In the genomic region with DNA sequence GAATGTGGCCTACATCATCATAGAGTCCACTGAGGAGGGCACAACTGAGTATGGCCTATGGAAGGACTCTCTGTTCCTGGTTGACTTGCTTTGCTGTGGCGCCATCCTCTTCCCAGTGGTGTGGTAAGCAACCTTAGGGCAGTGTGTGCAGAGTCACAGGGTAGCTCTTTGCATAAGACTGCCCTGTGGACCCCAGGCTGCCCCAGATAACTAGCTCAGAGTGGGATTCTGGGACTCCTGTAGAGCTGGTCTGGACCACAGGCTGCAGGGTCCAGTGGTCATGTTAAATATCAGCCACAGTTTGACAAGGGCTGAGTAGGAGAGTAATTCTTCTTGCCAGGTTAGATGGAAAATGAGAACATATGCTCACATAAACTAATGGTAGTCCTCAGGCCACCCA, we compare ENCODE assay signal across 23 mouse cellular contexts.
"Had no signal": no experiment of that assay in that cellular context is flagged by ENCODE, and none has a peak within 500 bp of the region (broad histone marks: within the 10 kb centered on the region; RNA-seq: fewer than 3 reads in every experiment).

No protein-coding gene starts in this region.

- H3K27ac ChIP-seq: forebrain, embryonic 15.5 days; hindbrain, embryonic 13.5 days; hindbrain, embryonic 15.5 days; hindbrain, postnatal 0 days; layer of hippocampus, adult 2 months; left cerebral cortex, adult 2 months; limb, embryonic 13.5 days; limb, embryonic 15.5 days; liver, embryonic 12.5 days; liver, embryonic 14.5 days had no signal

- ATAC-seq: forebrain, embryonic 15.5 days; forebrain, postnatal 0 days; hindbrain, postnatal 0 days; intestine, embryonic 16.5 days; liver, embryonic 12.5 days had no signal

- H3K27me3 ChIP-seq: forebrain, embryonic 15.5 days; heart, embryonic 13.5 days; heart, embryonic 15.5 days; hindbrain, embryonic 13.5 days; hindbrain, embryonic 15.5 days; limb, embryonic 13.5 days; limb, embryonic 15.5 days; liver, embryonic 12.5 days had no signal

- H3K9ac ChIP-seq: forebrain, embryonic 15.5 days; forebrain, postnatal 0 days; heart, embryonic 13.5 days; heart, embryonic 15.5 days; hindbrain, embryonic 13.5 days; hindbrain, embryonic 15.5 days; limb, embryonic 13.5 days; limb, embryonic 15.5 days; liver, embryonic 12.5 days; liver, embryonic 14.5 days had no signal

- DNase-seq: forebrain, postnatal 0 days; gastrocnemius, postnatal 14 days; gastrocnemius, postnatal 36 days; heart, adult 11 months; heart, adult 2 months; heart, postnatal 14 days; heart, postnatal 36 days; left cerebral cortex, postnatal 4 days; lung, adult 18-20 months had no signal

- H3K4me2 ChIP-seq: forebrain, embryonic 15.5 days; heart, embryonic 11.5 days; heart, embryonic 13.5 days; heart, embryonic 15.5 days; hindbrain, embryonic 13.5 days; hindbrain, embryonic 15.5 days; limb, embryonic 13.5 days; limb, embryonic 15.5 days; liver, embryonic 12.5 days had no signal

- H3K4me3 ChIP-seq: forebrain, embryonic 15.5 days; heart, adult 2 months; heart, embryonic 13.5 days; heart, embryonic 15.5 days; hindbrain, embryonic 13.5 days; hindbrain, embryonic 15.5 days; layer of hippocampus, adult 2 months; left cerebral cortex, adult 2 months; limb, embryonic 13.5 days; limb, embryonic 15.5 days; liver, embryonic 12.5 days had no signal

- H3K4me1 ChIP-seq: forebrain, embryonic 15.5 days; hindbrain, embryonic 13.5 days; hindbrain, embryonic 15.5 days; limb, embryonic 13.5 days; limb, embryonic 15.5 days; liver, embryonic 12.5 days had no signal

- H3K9me3 ChIP-seq: forebrain, embryonic 15.5 days; heart, embryonic 13.5 days; heart, embryonic 15.5 days; hindbrain, embryonic 13.5 days; hindbrain, embryonic 15.5 days; limb, embryonic 13.5 days; limb, embryonic 15.5 days; liver, embryonic 12.5 days had no signal
